Mouse (Mus musculus) cortical plate, adult 2 months (tissue): ENCODE data around the gene Tmem234. TPM values are rescaled to one million over a fixed set of nuclear protein-coding genes. Genes with fewer than 3 reads are reported as not detected.

Source experiments
- H3K27ac ChIP-seq: fragments of 200-500 bp; 2 replicates; pipeline ENCODE4 v1.5.1; 2012; ENCODE audit warnings: low read length, control low read depth, inconsistent platforms; ENCODE audit not compliant: insufficient read depth
- H3K4me1 ChIP-seq: fragments of 200-500 bp; 2 replicates; pipeline ENCODE4 v1.6.1; 2011; ENCODE audit warnings: low read length; ENCODE audit not compliant: control insufficient read depth, insufficient read depth
- H3K4me3 ChIP-seq: fragments of 200-500 bp; 2 replicates; pipeline ENCODE4 v1.5.1; 2011; ENCODE audit warnings: mild to moderate bottlenecking, low read length, control low read depth; ENCODE audit not compliant: insufficient read depth
- CTCF ChIP-seq: fragments of 200-500 bp; IDR thresholded peaks from 2 replicates; pipeline ENCODE4 v1.5.1; 2011; ENCODE audit warnings: mild to moderate bottlenecking, control low read depth, low read length; ENCODE audit not compliant: insufficient read depth; ENCODE audit errors: extremely low read depth
- POLR2A ChIP-seq: fragments of 200-500 bp; IDR thresholded peaks from 2 replicates; pipeline ENCODE4 v1.6.1; 2011; ENCODE audit warnings: mild to moderate bottlenecking, low read length, control low read depth; ENCODE audit not compliant: insufficient read depth; ENCODE audit errors: extremely low read depth
- polyA plus RNA-seq: library from polyadenylated mRNA; depleted of rRNA; stranded (reverse); fragments of >200 nt; gene quantifications from 2 replicates; pipeline ENCODE4 v1.2.3, GENCODE M21; 2012

Gene Tmem234
- polyA plus RNA-seq, 1 experiment: 143 TPM

DNA sequence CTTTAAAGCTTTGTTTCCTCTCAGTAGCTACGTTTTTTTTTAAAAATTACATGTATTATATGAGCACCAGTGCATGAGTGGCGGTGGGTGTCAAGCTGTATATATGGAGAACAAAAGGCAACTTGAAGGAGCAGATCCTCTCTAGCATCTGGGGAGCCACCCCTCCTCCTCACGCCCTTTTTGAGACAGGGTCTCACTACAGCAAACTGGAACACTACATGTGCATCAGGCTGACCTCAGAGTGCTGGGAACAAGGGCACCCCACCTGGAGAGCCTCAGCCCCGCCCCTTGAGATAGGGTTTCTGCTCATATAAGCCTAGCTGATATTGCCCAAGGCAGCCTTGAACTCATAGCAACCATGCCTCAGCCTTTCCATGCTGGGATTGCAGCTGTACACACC, 25.0 kb downstream of the Tmem234 start:
- peaks cover 14% of the 10 kb centered on the region for H3K4me1 ChIP-seq
- no peak overlapping the region; the same call in 1 of the 2 replicates for H3K4me3 ChIP-seq
- H3K27ac ChIP-seq: peak overlapping the region; percentile 54; the same call in 1 of the 2 replicates
- TF ChIP-seq POLR2A (no peak), CTCF (no peak)

- TF ChIP-seq POLR2A: no peak
- no peak for TF ChIP-seq CTCF
- no peak overlapping the region for H3K27ac ChIP-seq
- H3K4me1 ChIP-seq: peaks cover 14% of the 10 kb centered on the region
- no peak overlapping the region for H3K4me3 ChIP-seq
Observed at GRCm38 (mm10) chr4:129626035-129626434, 25.6 kb downstream of the Tmem234 start.

DNA sequence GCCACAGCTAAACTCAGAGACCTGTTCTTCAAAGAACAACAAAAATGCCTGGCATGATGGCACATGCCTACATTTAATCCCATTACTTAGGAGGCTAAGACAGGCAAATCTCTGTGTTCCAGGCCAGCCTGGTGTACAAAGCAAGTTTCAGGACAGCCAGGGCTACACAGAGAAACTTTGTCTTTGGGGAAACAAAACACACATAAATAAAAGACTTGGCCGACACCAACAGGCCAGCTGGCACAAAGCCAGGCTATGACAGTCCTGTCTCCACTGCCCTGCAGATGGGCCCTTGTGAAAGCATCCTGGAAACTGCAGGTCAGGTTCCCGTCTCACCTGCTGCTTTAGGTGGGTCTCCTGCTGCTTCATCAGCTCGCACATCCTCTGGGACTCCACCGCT, 30.5 kb downstream of the Tmem234 start:
- Histone ChIP-seq H3K4me1 (no peaks in the 10 kb centered on the region), H3K27ac (no peak overlapping the region), H3K4me3 (no peak overlapping the region)
- TF ChIP-seq CTCF (no peak), POLR2A (no peak)

DNA sequence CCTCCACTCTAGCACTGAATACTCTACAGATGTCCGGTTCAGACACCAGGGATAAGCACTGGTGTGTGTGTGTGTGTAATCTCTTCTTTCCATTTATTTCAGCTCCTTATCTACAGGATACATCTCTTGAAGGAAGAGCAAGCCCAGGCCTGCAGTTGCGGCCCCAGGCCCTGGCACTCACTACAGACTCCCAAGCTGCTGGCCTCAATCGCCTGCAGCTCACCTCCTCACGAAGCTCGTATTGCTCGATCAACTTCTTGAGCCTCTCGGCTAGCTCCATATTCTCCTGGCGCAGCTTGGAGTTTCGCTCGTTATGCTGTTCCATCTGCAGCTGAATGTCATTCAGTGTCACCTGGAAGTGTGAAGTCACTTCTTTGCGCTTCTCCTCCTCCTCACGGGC, 31.4 kb downstream of the Tmem234 start:
- no peaks in the 10 kb centered on the region for H3K4me1 ChIP-seq
- TF ChIP-seq CTCF (no peak), POLR2A (no peak)
- H3K4me3 ChIP-seq: no peak overlapping the region
- H3K27ac ChIP-seq: no peak overlapping the region

DNA sequence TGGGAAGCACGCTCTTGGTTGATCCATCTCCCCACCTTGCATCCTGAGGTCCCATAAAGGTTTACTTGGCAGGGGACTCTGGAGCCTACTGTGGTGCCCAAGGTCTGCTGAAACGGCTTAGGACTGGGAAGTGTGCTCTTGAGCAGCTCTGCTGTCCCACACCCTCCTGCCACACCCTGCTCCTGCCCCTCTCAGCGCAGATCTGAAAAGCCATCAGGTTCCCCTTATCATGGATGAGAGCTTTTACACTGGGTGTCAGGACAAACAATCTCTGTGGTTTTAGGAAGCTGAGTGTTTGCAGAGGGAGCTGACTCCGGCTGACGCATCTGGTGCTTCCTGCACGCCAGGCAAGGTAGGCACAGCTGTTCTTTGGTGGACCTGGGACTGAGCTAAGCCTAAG, 33.4 kb downstream of the Tmem234 start:
- TF ChIP-seq POLR2A: no peak
- no peak for TF ChIP-seq CTCF
- peaks cover 2% of the 10 kb centered on the region; the same call in 1 of the 2 replicates for H3K4me1 ChIP-seq
- no peak overlapping the region for H3K27ac ChIP-seq
- no peak overlapping the region for H3K4me3 ChIP-seq

GRCm38 (mm10) chr4:129639221-129639620, 38.8 kb downstream of the Tmem234 start:
- Histone ChIP-seq H3K4me1 (peaks cover 7% of the 10 kb centered on the region), H3K27ac (no peak overlapping the region), H3K4me3 (peak overlapping the region; percentile 59; the same call in 1 of the 2 replicates)
- TF ChIP-seq CTCF: no peak
- TF ChIP-seq POLR2A: no peak

GRCm38 (mm10) chr4:129640101-129640637, 39.7 kb downstream of the Tmem234 start:
- H3K4me1 ChIP-seq: peaks cover 10% of the 10 kb centered on the region
- peak overlapping the region; percentile 59 for H3K4me3 ChIP-seq
- TF ChIP-seq POLR2A (no peak; the same call in 1 of the 2 replicates), CTCF (no peak)
- peak overlapping the region; percentile 24; the same call in 1 of the 2 replicates for H3K27ac ChIP-seq

- Histone ChIP-seq H3K4me3 (peak within 1 kb of the TSS; percentile 59), H3K27ac (peak within 1 kb of the TSS; percentile 83), H3K4me1 (peaks cover 16% of the 10 kb centered on the region)
- TF ChIP-seq POLR2A (peak; percentile 93; the same call in 1 of the 2 replicates), CTCF (no peak)
Observed at GRCm38 (mm10) chr4:129640638-129641467, 40.4 kb downstream of the Tmem234 start, which contains the start of gene Txlna. Gene Txlna, minus strand, starts transcription at chr4:129641065.

GRCm38 (mm10) chr4:129641756-129642155, 41.3 kb downstream of the Tmem234 start:
- peaks cover 19% of the 10 kb centered on the region for H3K4me1 ChIP-seq
- H3K4me3 ChIP-seq: no peak overlapping the region
- no peak for TF ChIP-seq POLR2A
- no peak for TF ChIP-seq CTCF
- no peak overlapping the region for H3K27ac ChIP-seq

DNA sequence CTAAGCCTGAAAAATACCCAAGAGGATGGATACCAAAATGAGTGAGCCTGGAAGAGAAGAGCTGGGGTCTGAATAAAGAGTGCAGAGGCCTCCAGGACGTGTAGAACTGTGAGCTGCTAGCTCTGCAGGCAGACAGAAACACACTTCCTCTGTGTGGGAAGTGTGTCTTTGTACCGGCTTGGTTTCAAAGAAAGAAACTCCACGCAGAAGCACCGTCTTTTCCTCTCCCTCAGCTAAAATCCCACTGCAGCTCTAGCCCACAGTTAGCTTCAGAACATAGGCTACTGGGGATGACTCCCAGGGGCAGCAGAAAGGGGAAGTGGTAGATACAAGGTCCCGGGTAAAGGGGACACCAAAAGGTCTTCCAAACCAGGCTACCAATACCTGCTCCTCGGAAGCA, 44.7 kb downstream of the Tmem234 start:
- TF ChIP-seq CTCF (no peak), POLR2A (no peak)
- H3K27ac ChIP-seq: peak overlapping the region; percentile 46; the same call in 1 of the 2 replicates
- peaks cover 12% of the 10 kb centered on the region for H3K4me1 ChIP-seq
- no peak overlapping the region for H3K4me3 ChIP-seq
